Mouse (Mus musculus) midbrain, embryonic 16.5 days (tissue): Measurements from ENCODE around the gene Med31. TPM values are rescaled to one million over a fixed set of nuclear protein-coding genes. Genes with fewer than 3 reads are reported as not detected.

Experiments
- ATAC-seq: fragments of 200-750 bp; cut with Nextera tagmentation; 2 replicates; pipeline ENCODE4 v1.8.0; 2017; ENCODE audit warnings: moderate TSS enrichment
- H3K27ac ChIP-seq: fragments of 300-500 bp; sonication (generic); 2 replicates; pipeline ENCODE4 v1.5.1; 2014; ENCODE audit warnings: mild to moderate bottlenecking, low read length, mixed read lengths
- H3K27me3 ChIP-seq: fragments of 300-500 bp; sonication (generic); 2 replicates; pipeline ENCODE4 v1.6.1; 2014; ENCODE audit warnings: low read depth, low read length, mixed read lengths; ENCODE audit not compliant: control insufficient read depth, insufficient read depth
- H3K36me3 ChIP-seq: fragments of 300-500 bp; sonication (generic); 2 replicates; pipeline ENCODE4 v1.6.1; 2014; ENCODE audit warnings: mild to moderate bottlenecking, low read length, moderate library complexity, mixed read lengths; ENCODE audit not compliant: control insufficient read depth, insufficient read depth
- H3K4me1 ChIP-seq: fragments of 300-500 bp; sonication (generic); 2 replicates; pipeline ENCODE4 v1.6.1; 2014; ENCODE audit warnings: mild to moderate bottlenecking, low read length, mixed read lengths; ENCODE audit not compliant: control insufficient read depth, insufficient read depth
- H3K4me2 ChIP-seq: fragments of 300-500 bp; sonication (generic); 2 replicates; pipeline ENCODE4 v1.6.1; 2014; ENCODE audit warnings: mild to moderate bottlenecking, low read length, mixed read lengths
- H3K4me3 ChIP-seq: fragments of 300-500 bp; sonication (generic); 2 replicates; pipeline ENCODE4 v1.5.1; 2014; ENCODE audit warnings: low read depth, mild to moderate bottlenecking, low read length, moderate library complexity, mixed read lengths
- H3K9ac ChIP-seq: fragments of 300-500 bp; sonication (generic); 2 replicates; pipeline ENCODE4 v1.6.1; 2014; ENCODE audit warnings: low read depth, low read length, mixed read lengths
- H3K9me3 ChIP-seq: fragments of 300-500 bp; sonication (generic); replicated peaks from 2 replicates; pipeline ENCODE4 v1.6.1; 2014; ENCODE audit warnings: mild to moderate bottlenecking, low read length, mixed read lengths; ENCODE audit not compliant: control insufficient read depth, poor library complexity, severe bottlenecking
- WGBS: fragments of 180-500 bp; shearing (Covaris S2); extraction: QIAGEN DNeasy Blood & Tissue Kit; methylation state at CpG from one replicate; pipeline ENCODE4 v1.1.7; 2014; 5-methylcytosine and 5-hydroxymethylcytosine counted together
- polyA plus RNA-seq: library from polyadenylated mRNA; unstranded; fragments of >200 nt; fragmentation: Nextera tagmentation; extraction: Ambion mirVana; gene quantifications from 2 replicates; pipeline ENCODE4 v1.2.1, GENCODE M21; 2015

Gene Med31
- polyA plus RNA-seq, 1 experiment from 2014 or later: 53.2 TPM

DNA sequence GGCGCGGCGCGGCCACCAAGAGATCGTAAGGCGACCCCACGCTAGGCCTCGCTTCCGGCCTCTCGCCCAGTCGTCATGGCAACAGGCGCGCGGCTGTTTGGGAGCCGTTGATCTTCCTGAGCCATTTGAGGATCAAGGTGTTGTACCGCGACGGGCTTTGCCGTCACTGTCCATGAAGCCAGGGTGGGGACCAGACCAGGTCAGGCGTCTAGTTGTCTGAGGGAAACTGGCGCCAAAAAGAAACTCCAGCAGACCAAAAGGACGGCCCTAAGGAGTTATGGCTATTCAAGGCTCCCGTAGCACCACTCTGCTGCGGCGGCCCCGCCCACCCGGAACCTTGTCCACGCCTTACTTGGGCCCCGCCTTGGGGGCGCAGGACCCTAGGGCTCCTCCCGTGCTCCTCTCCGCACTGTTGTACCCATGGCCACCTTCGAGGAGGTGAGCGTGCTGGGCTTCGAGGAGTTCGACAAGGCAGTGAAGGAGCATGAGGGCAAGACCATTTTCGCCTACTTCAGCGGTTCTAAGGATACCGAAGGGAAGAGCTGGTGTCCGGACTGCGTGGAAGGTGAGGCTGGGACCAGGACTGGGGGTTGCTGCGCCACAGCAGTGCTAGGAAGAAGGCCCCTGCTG, 8.1 kb downstream of the Med31 start, which contains the start of the genes 4933427D14Rik and Txndc17:
Gene 4933427D14Rik (minus strand): TSS at position 256 of the 630 bp plus-strand sequence.
Gene Txndc17 (plus strand): TSS at position 344 of the 630 bp plus-strand sequence.
- Histone ChIP-seq H3K27me3 (no peaks in the 10 kb centered on the region), H3K9ac (peak within 1 kb of the TSS; percentile 80), H3K27ac (peak within 1 kb of the TSS; percentile 74), H3K4me3 (peak within 1 kb of the TSS; percentile 54), H3K9me3 (no peaks in the 10 kb centered on the region), H3K36me3 (peaks cover 5% of the 10 kb centered on the region), H3K4me1 (peaks cover 25% of the 10 kb centered on the region), H3K4me2 (peak within 1 kb of the TSS; percentile 87)
- peak; percentile 90 for ATAC-seq
- under 1% methylated on average over 42 of the region's 42 CpGs for WGBS

- Histone ChIP-seq H3K9ac (peak within 1 kb of the TSS; percentile 80), H3K36me3 (peaks cover 6% of the 10 kb centered on the region), H3K4me1 (peaks cover 25% of the 10 kb centered on the region), H3K27me3 (no peaks in the 10 kb centered on the region), H3K9me3 (no peaks in the 10 kb centered on the region), H3K4me2 (peak within 1 kb of the TSS; percentile 87), H3K27ac (peak within 1 kb of the TSS; percentile 74), H3K4me3 (peak within 1 kb of the TSS; percentile 54)
- peak; percentile 61 for ATAC-seq
- 2% methylated on average over 38 of the region's 43 CpGs for WGBS
Measured at GRCm38 (mm10) chr11:72206341-72207203, 8.8 kb downstream of the Med31 start, which contains the start of gene Gm43951. TSS of gene Gm43951 (minus strand) at chr11:72206840.

- ATAC-seq: no peak
- no peak overlapping the region for H3K27ac ChIP-seq
- peak overlapping the region; percentile 54 for H3K4me3 ChIP-seq
- peaks cover 6% of the 10 kb centered on the region; the same call in 1 of the 2 replicates for H3K36me3 ChIP-seq
- H3K4me2 ChIP-seq: peak overlapping the region; percentile 87
- no peak overlapping the region for H3K9ac ChIP-seq
- no peaks in the 10 kb centered on the region for H3K27me3 ChIP-seq
- 79% methylated on average over 6 of the region's 6 CpGs for WGBS
- H3K4me1 ChIP-seq: peaks cover 25% of the 10 kb centered on the region
- H3K9me3 ChIP-seq: no peaks in the 10 kb centered on the region
Measured at GRCm38 (mm10) chr11:72205256-72205655, 10.1 kb downstream of the Med31 start.

GRCm38 (mm10) chr11:72203440-72203839, 12.0 kb downstream of the Med31 start:
- Histone ChIP-seq H3K9ac (no peak overlapping the region), H3K4me2 (no peak overlapping the region)

DNA sequence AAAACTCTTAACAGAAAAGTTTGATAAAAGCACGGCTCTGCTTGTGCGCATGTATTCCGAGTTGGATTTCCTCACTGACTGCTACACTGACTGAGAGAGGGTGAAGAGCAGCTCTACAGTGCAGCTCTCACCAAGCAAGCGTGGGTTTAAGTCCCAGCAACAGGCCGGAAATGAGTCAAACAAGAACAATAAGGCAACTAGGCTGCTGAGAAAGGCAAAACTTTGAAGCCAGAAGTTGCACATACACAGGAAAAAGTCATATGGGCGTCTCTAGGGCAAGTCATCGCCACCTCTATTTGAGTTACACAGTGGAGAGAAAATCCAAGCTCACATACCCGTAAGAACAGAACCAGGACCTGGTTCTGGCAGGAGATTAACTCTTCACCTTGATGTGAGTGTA, 18.9 kb downstream of the Med31 start:
- H3K36me3 ChIP-seq: peaks cover 22% of the 10 kb centered on the region
- no peak overlapping the region for H3K9ac ChIP-seq
- 90% methylated on average over 8 of the region's 8 CpGs for WGBS
- ATAC-seq: no peak
- no peaks in the 10 kb centered on the region for H3K27me3 ChIP-seq
- no peak overlapping the region for H3K27ac ChIP-seq
- no peaks in the 10 kb centered on the region for H3K9me3 ChIP-seq
- H3K4me2 ChIP-seq: no peak overlapping the region
- no peaks in the 10 kb centered on the region for H3K4me1 ChIP-seq
- H3K4me3 ChIP-seq: no peak overlapping the region

More at GRCm38 (mm10) chr11:72203440-72203839, 12.0 kb downstream of the Med31 start:
- H3K36me3 ChIP-seq: peaks cover 12% of the 10 kb centered on the region; the same call in 1 of the 2 replicates
- 52% methylated on average over 1 of the region's 1 CpGs for WGBS
- no peaks in the 10 kb centered on the region for H3K27me3 ChIP-seq
- H3K4me3 ChIP-seq: no peak overlapping the region
- no peak for ATAC-seq
- H3K27ac ChIP-seq: no peak overlapping the region
- H3K4me1 ChIP-seq: peaks cover 25% of the 10 kb centered on the region
- H3K9me3 ChIP-seq: no peaks in the 10 kb centered on the region

DNA sequence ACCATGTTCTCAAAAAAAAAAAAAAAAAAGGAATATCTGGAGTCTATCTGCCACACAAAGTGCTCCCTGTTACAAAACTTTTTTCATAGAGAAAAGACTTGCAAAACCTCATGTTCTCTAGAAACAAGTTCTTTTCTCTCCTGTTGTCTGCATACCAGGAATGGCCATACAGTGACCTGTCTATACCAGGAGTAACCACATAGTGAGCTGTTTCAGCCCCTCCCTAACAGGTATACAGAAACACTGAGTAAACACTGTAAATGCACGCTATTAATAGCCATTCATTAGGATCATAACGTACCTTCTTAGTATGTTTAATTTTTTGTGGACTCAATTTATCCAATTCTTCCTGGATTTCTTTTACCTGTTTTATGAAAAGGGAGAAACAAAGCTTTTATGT, 21.1 kb downstream of the Med31 start:
- Histone ChIP-seq H3K4me1 (no peaks in the 10 kb centered on the region), H3K36me3 (peaks cover 27% of the 10 kb centered on the region), H3K4me3 (no peak overlapping the region), H3K9ac (no peak overlapping the region), H3K27me3 (no peaks in the 10 kb centered on the region), H3K9me3 (no peaks in the 10 kb centered on the region), H3K4me2 (no peak overlapping the region), H3K27ac (no peak overlapping the region)
- no peak for ATAC-seq
- 92% methylated on average over 2 of the region's 2 CpGs for WGBS

- WGBS: 58% methylated on average over 1 of the region's 1 CpGs
- ATAC-seq: no peak
Measured at GRCm38 (mm10) chr11:72190857-72191256, 24.5 kb downstream of the Med31 start.

DNA sequence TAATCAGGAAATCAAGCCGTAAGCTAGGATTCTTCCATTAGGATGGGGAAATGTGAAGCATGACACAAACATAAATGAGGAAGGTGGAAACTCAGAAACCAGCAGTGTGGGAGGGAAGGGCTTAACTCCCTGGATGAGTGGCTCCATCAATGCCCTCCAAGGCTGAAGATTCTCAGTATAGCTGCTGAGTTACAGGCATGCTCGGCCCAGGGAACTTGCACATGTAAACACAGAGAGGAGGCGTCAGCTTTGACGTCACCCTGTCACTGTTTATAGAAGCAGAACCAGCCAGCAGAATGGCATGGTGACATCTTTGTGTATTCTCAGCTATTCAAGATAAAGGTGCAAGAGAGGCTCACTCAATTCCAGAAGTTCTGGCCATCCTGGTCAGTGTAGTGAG, 31.1 kb downstream of the Med31 start:
- no peak overlapping the region for H3K4me3 ChIP-seq
- no peak overlapping the region for H3K9ac ChIP-seq
- WGBS: 93% methylated on average over 4 of the region's 4 CpGs
- H3K27ac ChIP-seq: no peak overlapping the region
- H3K27me3 ChIP-seq: no peaks in the 10 kb centered on the region
- H3K9me3 ChIP-seq: no peaks in the 10 kb centered on the region
- H3K4me1 ChIP-seq: no peaks in the 10 kb centered on the region
- ATAC-seq: no peak
- H3K4me2 ChIP-seq: no peak overlapping the region
- H3K36me3 ChIP-seq: peaks cover 28% of the 10 kb centered on the region

More at GRCm38 (mm10) chr11:72190857-72191256, 24.5 kb downstream of the Med31 start:
- H3K27ac ChIP-seq: no peak overlapping the region
- H3K9ac ChIP-seq: no peak overlapping the region
- no peaks in the 10 kb centered on the region for H3K9me3 ChIP-seq
- H3K36me3 ChIP-seq: peaks cover 26% of the 10 kb centered on the region
- no peak overlapping the region for H3K4me3 ChIP-seq
- no peaks in the 10 kb centered on the region for H3K4me1 ChIP-seq
- H3K4me2 ChIP-seq: no peak overlapping the region
- no peaks in the 10 kb centered on the region for H3K27me3 ChIP-seq

- H3K4me1 ChIP-seq: no peaks in the 10 kb centered on the region
- ATAC-seq: no peak
- WGBS: 95% methylated on average over 4 of the region's 4 CpGs
- H3K9ac ChIP-seq: no peak overlapping the region
- no peak overlapping the region for H3K4me3 ChIP-seq
- no peaks in the 10 kb centered on the region for H3K9me3 ChIP-seq
- no peak overlapping the region for H3K4me2 ChIP-seq
- H3K27me3 ChIP-seq: no peaks in the 10 kb centered on the region
- no peak overlapping the region for H3K27ac ChIP-seq
- H3K36me3 ChIP-seq: peaks cover 25% of the 10 kb centered on the region
Measured at GRCm38 (mm10) chr11:72181136-72181535, 34.3 kb downstream of the Med31 start.
